Mouse (Mus musculus): ENCODE data around the gene Gins2.

DNA sequence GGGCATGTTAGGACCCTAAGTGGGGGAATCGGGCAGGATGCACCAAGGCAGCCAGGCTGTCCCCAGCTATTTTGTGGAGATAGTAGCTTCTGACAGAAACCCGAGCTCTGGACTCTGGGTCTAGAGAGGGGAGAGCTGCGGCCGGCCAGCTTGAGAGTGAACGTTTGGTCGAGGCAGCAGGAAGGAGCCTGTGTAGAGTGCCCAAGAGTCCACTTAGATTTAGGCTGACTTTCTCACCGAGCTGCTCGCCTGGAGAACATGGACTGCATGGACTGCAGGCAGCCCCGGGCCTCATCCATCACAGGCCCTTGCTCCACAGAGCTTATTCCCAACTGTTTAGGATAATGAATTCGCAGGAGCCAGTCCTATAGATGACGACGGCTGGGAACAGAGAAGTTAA lies 38.7 kb downstream of the Gins2 start:
- TF ChIP-seq ZC3H11A (IDR thresholded peaks at IDR 0.05; ENCODE audit: borderline replicate concordance, low read depth, low read length) = no peak
- TF ChIP-seq MAFK (IDR thresholded peaks at IDR 0.05; ENCODE audit: insufficient read depth, low read depth, low read length) = no peak
- TF ChIP-seq HCFC1 (IDR thresholded peaks at IDR 0.05; ENCODE audit: borderline replicate concordance, insufficient read depth, low read length) = no peak
- no peak for TF ChIP-seq ZNF384 (IDR thresholded peaks at IDR 0.05; ENCODE audit: low read depth, low read length)

Measured in ES-E14 (cell line).